Mouse (Mus musculus): ENCODE results near the gene Hoxa1. TPM values are rescaled to one million over a fixed set of nuclear protein-coding genes. Genes with fewer than 3 reads are reported as not detected.

Hoxa1 gene
- polyA plus RNA-seq, 1 experiment from 2014 or later = 1.6 TPM

DNA sequence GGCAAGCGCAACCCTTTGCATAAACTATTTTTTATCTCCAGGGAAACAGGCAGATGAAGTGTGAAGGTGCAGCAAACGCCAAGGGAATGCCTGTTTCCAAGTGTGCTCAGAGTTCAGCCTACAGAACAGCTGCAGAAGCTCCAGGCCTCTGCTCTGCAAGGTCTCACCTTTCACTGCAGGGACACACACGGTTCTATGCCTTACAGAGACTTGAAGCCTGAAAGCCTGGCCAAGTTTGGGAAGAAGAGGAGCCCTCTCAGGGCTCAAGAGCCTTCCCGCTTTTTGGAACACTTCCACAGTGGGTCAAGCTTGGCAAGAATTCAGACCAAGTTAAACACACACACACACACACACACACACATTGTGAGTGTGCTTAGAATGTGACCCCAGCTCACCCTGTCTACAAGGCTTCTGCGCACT, 31.1 kb upstream of the Hoxa1 start:
- Histone ChIP-seq H3K27me3 (replicated peaks) (peaks cover 99% of the 10 kb centered on the region), H3K27ac (replicated peaks) (peak overlapping the region; percentile 42), H3K9ac (no peak overlapping the region), H3K4me2 (0 out of 2 replicates have a peak overlapping the region, but pooled peaks have one; percentile 78), H3K4me1 (peaks cover 15% of the 10 kb centered on the region), H3K4me3 (no peak overlapping the region), H3K36me3 (no peaks in the 10 kb centered on the region), H3K9me3 (no peaks in the 10 kb centered on the region)
- WGBS = 12% methylated on average over 5 of the region's 5 CpGs
- ATAC-seq (ENCODE audit: extremely low read depth, insufficient number of reproducible peaks, low FRiP score, low TSS enrichment) = no peak

DNA sequence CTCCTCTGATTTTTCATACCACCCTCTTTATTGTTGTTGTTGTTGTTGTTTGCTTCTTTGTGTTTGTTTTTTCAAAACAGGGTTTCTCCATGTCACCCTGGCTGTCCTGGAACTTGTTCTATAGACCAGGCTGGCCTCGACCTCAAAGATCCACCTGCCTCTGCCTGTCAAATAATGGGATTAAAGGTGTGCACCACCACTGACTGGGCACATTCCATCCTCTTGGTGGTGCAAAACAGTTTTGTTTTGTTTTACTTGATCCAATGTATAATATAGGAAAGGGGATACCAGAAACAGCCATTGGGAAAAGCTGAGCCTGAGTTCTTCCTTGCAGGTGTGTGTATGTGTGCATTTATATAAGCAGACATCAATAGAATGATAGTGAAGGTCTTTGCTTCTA, 28.4 kb upstream of the Hoxa1 start:
- H3K9ac ChIP-seq = no peak overlapping the region
- WGBS = 24% methylated on average over 1 of the region's 1 CpGs
- H3K9me3 ChIP-seq = no peaks in the 10 kb centered on the region
- peaks cover 100% of the 10 kb centered on the region for H3K27me3 ChIP-seq (replicated peaks)
- no peak overlapping the region for H3K27ac ChIP-seq (replicated peaks)
- no peaks in the 10 kb centered on the region for H3K36me3 ChIP-seq
- ATAC-seq (ENCODE audit: extremely low read depth, insufficient number of reproducible peaks, low FRiP score, low TSS enrichment) = no peak
- H3K4me2 ChIP-seq = no peak overlapping the region
- peaks cover 6% of the 10 kb centered on the region for H3K4me1 ChIP-seq
- no peak overlapping the region for H3K4me3 ChIP-seq

- H3K36me3 ChIP-seq = no peaks in the 10 kb centered on the region
- H3K27me3 ChIP-seq (replicated peaks) = peaks cover 100% of the 10 kb centered on the region
- no peak overlapping the region for H3K27ac ChIP-seq (replicated peaks)
- ATAC-seq (ENCODE audit: extremely low read depth, insufficient number of reproducible peaks, low FRiP score, low TSS enrichment) = no peak
- H3K9me3 ChIP-seq = no peaks in the 10 kb centered on the region
- H3K4me1 ChIP-seq = no peaks in the 10 kb centered on the region
- H3K9ac ChIP-seq = no peak overlapping the region
- no peak overlapping the region for H3K4me3 ChIP-seq
- 12% methylated on average over 3 of the region's 3 CpGs for WGBS
- H3K4me2 ChIP-seq = no peak overlapping the region
Measured at GRCm38 (mm10) chr6:52185834-52186233, 27.7 kb upstream of the Hoxa1 start.

GRCm38 (mm10) chr6:52185222-52185621, 27.1 kb upstream of the Hoxa1 start:
- Histone ChIP-seq H3K36me3 (no peaks in the 10 kb centered on the region), H3K4me3 (no peak overlapping the region), H3K4me1 (no peaks in the 10 kb centered on the region), H3K9me3 (no peaks in the 10 kb centered on the region), H3K4me2 (peak overlapping the region; percentile 26), H3K27ac (replicated peaks) (no peak overlapping the region), H3K9ac (no peak overlapping the region), H3K27me3 (replicated peaks) (peaks cover 100% of the 10 kb centered on the region)
- WGBS = 3% methylated on average over 19 of the region's 19 CpGs
- no peak for ATAC-seq (ENCODE audit: extremely low read depth, insufficient number of reproducible peaks, low FRiP score, low TSS enrichment)

DNA sequence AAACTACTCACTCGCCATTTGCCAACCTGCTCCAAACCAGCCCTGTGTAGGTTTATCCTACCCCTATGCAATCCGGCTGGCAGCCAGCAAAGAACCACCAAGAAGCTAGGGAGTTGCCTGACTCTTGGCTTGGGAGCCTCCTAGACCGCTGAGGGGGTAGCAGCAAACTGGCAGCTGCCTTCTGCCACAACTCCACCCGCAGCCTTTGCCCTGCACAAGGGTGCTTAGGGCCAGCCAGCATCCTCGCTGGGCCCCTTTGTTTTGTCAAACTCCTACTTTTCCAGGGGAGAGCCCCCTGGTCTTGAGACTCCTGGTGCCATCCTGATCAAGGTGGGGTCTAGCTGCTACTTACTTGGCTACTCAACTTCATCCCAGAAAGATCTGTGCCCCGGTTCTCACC, 26.6 kb upstream of the Hoxa1 start:
- Histone ChIP-seq H3K27ac (replicated peaks) (no peak overlapping the region), H3K4me2 (peak overlapping the region; percentile 26), H3K9me3 (no peaks in the 10 kb centered on the region), H3K4me1 (no peaks in the 10 kb centered on the region), H3K9ac (no peak overlapping the region), H3K4me3 (no peak overlapping the region), H3K27me3 (replicated peaks) (peaks cover 100% of the 10 kb centered on the region), H3K36me3 (no peaks in the 10 kb centered on the region)
- ATAC-seq (ENCODE audit: extremely low read depth, insufficient number of reproducible peaks, low FRiP score, low TSS enrichment) = no peak
- 7% methylated on average over 6 of the region's 6 CpGs for WGBS

DNA sequence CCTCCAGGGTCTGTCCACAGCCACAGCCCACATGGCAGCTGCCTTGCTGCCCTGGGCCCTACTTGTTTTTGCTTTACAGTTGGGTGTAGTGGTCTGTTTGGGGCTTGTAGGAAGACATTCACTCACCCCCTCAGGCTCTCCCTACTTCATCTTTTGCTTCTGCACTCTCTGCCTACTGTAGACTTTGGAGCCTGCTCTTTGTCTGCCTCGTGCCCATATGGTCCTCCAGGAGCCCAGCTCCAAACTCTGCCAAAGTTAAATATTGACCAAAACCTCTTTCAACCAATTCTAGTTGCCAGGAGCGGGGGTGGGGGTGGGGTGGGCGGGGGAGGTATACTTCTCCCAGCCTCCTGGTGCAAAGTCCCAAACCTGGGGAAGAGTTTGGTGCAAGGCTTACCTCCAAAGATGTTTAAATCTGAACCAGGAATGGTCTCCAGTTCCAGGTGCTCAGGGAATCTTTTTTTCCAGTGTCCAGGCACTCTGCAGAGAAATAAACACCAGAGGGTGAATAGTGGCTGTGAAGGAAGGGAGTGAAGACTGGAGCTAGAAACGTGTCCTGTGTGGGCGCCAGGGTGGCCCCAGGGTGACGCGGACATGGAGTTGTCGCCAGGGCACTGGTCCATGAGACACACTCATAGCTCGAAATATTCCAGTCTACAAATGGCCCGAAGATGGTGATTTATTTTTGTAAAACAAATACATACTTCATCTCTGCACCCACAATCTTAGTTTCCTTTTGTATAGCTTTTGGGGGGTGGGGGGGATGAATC, 25.4 kb upstream of the Hoxa1 start:
- WGBS = 17% methylated on average over 10 of the region's 10 CpGs
- no peak overlapping the region for H3K4me2 ChIP-seq
- H3K36me3 ChIP-seq = no peaks in the 10 kb centered on the region
- H3K4me1 ChIP-seq = no peaks in the 10 kb centered on the region
- H3K27ac ChIP-seq (replicated peaks) = no peak overlapping the region
- no peak overlapping the region for H3K4me3 ChIP-seq
- ATAC-seq (ENCODE audit: extremely low read depth, insufficient number of reproducible peaks, low FRiP score, low TSS enrichment) = no peak
- peaks cover 100% of the 10 kb centered on the region for H3K27me3 ChIP-seq (replicated peaks)
- H3K9ac ChIP-seq = no peak overlapping the region
- H3K9me3 ChIP-seq = no peaks in the 10 kb centered on the region

DNA sequence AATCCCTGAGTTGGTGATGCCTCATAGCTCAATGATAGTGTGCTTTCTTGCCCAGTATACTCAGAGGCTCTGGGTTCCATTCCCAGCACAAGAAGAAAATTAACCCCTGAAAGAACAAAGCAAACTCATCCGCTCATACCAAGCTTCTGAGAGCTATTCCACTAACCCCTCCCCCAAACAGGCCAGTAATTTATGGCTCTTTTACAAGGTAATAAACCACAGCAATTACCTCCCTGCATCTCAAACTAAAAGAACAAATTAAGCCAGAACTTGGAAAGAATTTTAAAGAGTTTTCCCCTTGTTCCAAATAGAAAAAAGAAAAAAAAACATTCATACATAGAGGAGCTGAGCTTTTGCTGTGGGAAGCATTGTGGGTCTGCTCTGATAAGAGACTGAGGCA, 24.7 kb upstream of the Hoxa1 start:
- ATAC-seq (ENCODE audit: extremely low read depth, insufficient number of reproducible peaks, low FRiP score, low TSS enrichment) = no peak
- Histone ChIP-seq H3K9me3 (no peaks in the 10 kb centered on the region), H3K27me3 (replicated peaks) (peaks cover 100% of the 10 kb centered on the region), H3K36me3 (no peaks in the 10 kb centered on the region), H3K4me2 (no peak overlapping the region), H3K9ac (no peak overlapping the region), H3K27ac (replicated peaks) (no peak overlapping the region), H3K4me1 (no peaks in the 10 kb centered on the region), H3K4me3 (no peak overlapping the region)
- WGBS = 29% methylated on average over 1 of the region's 1 CpGs

- peaks cover 100% of the 10 kb centered on the region for H3K27me3 ChIP-seq (replicated peaks)
- H3K9me3 ChIP-seq = no peaks in the 10 kb centered on the region
- no peak overlapping the region for H3K4me3 ChIP-seq
- ATAC-seq (ENCODE audit: extremely low read depth, insufficient number of reproducible peaks, low FRiP score, low TSS enrichment) = no peak
- no peak overlapping the region for H3K9ac ChIP-seq
- H3K4me2 ChIP-seq = no peak overlapping the region
- no peak overlapping the region for H3K27ac ChIP-seq (replicated peaks)
- H3K4me1 ChIP-seq = no peaks in the 10 kb centered on the region
- no peaks in the 10 kb centered on the region for H3K36me3 ChIP-seq
- 29% methylated on average over 2 of the region's 2 CpGs for WGBS
Measured at GRCm38 (mm10) chr6:52182030-52182429, 23.9 kb upstream of the Hoxa1 start.

DNA sequence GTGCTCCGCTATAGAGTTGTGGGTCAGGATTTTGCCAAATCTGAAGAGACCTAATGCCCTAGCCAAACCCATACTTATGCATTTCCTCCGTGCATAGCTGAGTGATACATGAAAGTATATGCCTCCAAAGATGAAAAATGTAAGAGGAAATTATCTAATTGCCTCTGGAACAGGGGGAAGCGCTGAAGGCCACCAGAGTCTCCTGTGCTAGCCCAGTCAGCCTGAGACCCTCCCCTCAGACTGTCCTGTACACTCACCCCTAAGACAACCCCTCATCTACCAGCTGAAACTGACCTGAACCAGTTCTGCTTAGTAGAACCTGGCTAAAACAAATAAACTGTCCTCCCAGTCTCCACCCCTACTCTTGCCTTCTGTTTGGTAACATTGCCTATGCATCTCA, 22.6 kb upstream of the Hoxa1 start:
- H3K9ac ChIP-seq = 0 out of 2 replicates have a peak overlapping the region, but pooled peaks have one; percentile 64
- H3K36me3 ChIP-seq = no peaks in the 10 kb centered on the region
- H3K4me3 ChIP-seq = peak overlapping the region; percentile 52
- no peak for ATAC-seq (ENCODE audit: extremely low read depth, insufficient number of reproducible peaks, low FRiP score, low TSS enrichment)
- H3K9me3 ChIP-seq = no peaks in the 10 kb centered on the region
- H3K27ac ChIP-seq (replicated peaks) = 0 out of 2 replicates have a peak overlapping the region, but pooled peaks have one; percentile 5
- peak overlapping the region; percentile 50; the same call in 1 of the 2 replicates for H3K4me2 ChIP-seq
- no peaks in the 10 kb centered on the region for H3K4me1 ChIP-seq
- H3K27me3 ChIP-seq (replicated peaks) = peaks cover 100% of the 10 kb centered on the region
- WGBS = 13% methylated on average over 3 of the region's 3 CpGs

DNA sequence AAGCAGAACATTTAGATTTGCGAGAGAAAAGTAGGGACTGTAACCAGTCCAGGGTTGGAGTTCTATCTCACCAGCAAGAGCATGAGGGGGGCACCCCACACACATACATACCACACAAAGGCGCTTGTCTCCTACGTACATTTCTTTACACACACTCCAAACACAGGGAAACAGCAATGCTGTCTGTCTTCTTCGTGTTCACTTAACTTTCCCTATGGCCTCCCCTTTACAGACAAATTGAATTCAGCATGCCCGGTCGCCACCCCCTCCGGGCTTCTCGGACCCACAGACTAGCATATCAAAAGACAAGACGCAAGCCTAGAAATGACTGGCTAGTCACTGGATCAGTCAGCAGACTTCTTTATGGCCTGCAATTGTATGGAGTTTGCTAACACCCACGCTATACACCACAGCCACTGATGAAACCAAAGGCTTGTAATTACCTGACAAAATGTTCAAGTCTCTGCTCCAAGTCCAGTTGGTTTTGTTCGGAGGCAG, 22.1 kb upstream of the Hoxa1 start:
- ATAC-seq (ENCODE audit: extremely low read depth, insufficient number of reproducible peaks, low FRiP score, low TSS enrichment) = no peak
- H3K4me2 ChIP-seq = peak overlapping the region; percentile 50
- no peaks in the 10 kb centered on the region for H3K36me3 ChIP-seq
- 0 out of 2 replicates have a peak overlapping the region, but pooled peaks have one; percentile 5 for H3K27ac ChIP-seq (replicated peaks)
- WGBS = 7% methylated on average over 11 of the region's 11 CpGs
- no peaks in the 10 kb centered on the region for H3K4me1 ChIP-seq
- no peaks in the 10 kb centered on the region for H3K9me3 ChIP-seq
- H3K27me3 ChIP-seq (replicated peaks) = peaks cover 100% of the 10 kb centered on the region
- peak overlapping the region; percentile 52 for H3K4me3 ChIP-seq
- peak overlapping the region; percentile 64; the same call in 1 of the 2 replicates for H3K9ac ChIP-seq

DNA sequence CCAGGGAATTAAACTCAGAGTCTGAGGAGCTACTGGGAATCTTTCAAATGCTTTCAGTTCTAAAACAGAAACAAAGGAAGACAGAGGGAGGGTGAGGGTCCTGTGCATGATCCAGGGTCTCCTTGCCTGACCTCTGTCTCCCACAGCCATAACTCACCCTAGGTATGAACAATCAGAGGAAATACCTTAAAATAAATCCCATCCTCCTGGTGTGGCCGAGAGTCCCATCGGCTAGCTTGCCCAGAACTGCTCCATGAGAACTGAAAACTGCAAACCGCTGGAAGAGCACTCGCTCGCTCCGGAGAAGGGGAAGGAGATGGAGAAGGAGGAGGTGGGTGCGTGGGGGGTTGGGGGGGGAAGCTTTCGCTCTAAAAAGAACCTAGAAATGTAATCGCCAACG, 21.6 kb upstream of the Hoxa1 start:
- no peak for ATAC-seq (ENCODE audit: extremely low read depth, insufficient number of reproducible peaks, low FRiP score, low TSS enrichment)
- Histone ChIP-seq H3K9ac (peak overlapping the region; percentile 64), H3K4me3 (peak overlapping the region; percentile 52), H3K36me3 (no peaks in the 10 kb centered on the region), H3K27me3 (replicated peaks) (peaks cover 100% of the 10 kb centered on the region), H3K27ac (replicated peaks) (peak overlapping the region; percentile 8; the same call in 1 of the 2 replicates), H3K4me2 (peak overlapping the region; percentile 50), H3K4me1 (no peaks in the 10 kb centered on the region), H3K9me3 (no peaks in the 10 kb centered on the region)
- WGBS = 0% methylated on average over 10 of the region's 10 CpGs

All from heart, embryonic 13.5 days (tissue).